Mouse (Mus musculus): ENCODE measurements around the gene Tnni3k. TPM values are rescaled to one million over a fixed set of nuclear protein-coding genes. Genes with fewer than 3 reads are reported as not detected.

The Tnni3k gene
- polyA plus RNA-seq, 1 experiment from 2014 or later = not detected

DNA sequence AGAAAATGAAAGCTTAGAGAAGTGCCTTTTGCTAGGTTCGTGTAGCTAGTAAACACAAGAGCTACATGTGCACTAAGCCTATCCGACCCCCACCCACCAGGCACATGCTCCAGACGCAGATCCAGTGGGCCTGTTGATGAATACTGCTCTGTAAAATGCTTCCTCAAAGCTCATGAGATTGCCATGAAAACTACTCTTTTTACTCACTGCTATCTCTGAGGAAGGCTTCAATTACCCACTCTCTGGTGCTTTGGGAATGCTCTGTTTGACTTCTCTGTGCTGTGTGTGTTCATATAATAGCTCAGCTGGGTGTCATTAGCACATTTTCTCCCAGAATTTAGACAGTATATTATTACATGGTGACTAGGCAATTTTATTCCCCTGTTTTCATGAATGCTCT, 297.1 kb downstream of the Tnni3k start:
- no peak for DNase-seq
- 66% methylated on average over 3 of the region's 3 CpGs for WGBS (ENCODE audit: insufficient replicate concordance)

GRCm38 (mm10) chr3:154755225-154755624, 300.0 kb downstream of the Tnni3k start:
- Histone ChIP-seq H3K4me2 (no peak overlapping the region), H3K4me1 (replicated peaks) (no peaks in the 10 kb centered on the region), H3K4me3 (replicated peaks) (no peak overlapping the region), H3K27me3 (no peaks in the 10 kb centered on the region), H3K27ac (no peak overlapping the region), H3K9ac (no peak overlapping the region), H3K9me3 (replicated peaks) (no peaks in the 10 kb centered on the region), H3K36me3 (no peaks in the 10 kb centered on the region)
- DNase-seq (no peak), ATAC-seq (ENCODE audit: low read depth) (no peak)
- 73% methylated on average over 3 of the region's 3 CpGs for whole genome bisulfite sequencing (ENCODE audit: insufficient replicate concordance)

More for the DNA sequence above, 297.1 kb downstream of the Tnni3k start:
- no peak overlapping the region for H3K4me2 ChIP-seq
- H3K36me3 ChIP-seq = no peaks in the 10 kb centered on the region
- no peaks in the 10 kb centered on the region for H3K9me3 ChIP-seq (replicated peaks)
- no peaks in the 10 kb centered on the region for H3K4me1 ChIP-seq (replicated peaks)
- H3K27me3 ChIP-seq = no peaks in the 10 kb centered on the region
- ATAC-seq (ENCODE audit: low read depth) = no peak
- H3K27ac ChIP-seq = no peak overlapping the region
- H3K4me3 ChIP-seq (replicated peaks) = no peak overlapping the region
- no peak overlapping the region for H3K9ac ChIP-seq

DNA sequence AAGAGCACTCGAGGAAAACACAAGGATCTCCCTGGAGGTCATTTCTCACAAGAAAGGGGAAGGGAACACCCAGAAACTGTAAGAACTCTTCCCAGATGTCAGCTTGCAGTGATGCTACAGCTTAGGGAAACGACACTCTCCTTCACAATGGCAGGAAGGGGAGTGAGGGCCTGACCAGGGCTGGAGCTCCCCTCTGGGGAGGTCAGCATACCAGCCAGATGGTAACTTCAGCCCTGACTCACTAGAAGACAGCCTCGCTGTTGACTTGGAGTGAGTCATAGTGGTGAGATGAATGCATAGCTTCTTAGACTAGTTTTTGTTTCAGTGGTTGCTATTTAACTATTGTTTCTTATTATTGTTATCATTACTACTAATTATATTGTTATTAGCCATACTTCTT, 300.7 kb downstream of the Tnni3k start:
- H3K27ac ChIP-seq = no peak overlapping the region
- ATAC-seq (ENCODE audit: low read depth) (no peak), DNase-seq (no peak)
- no peak overlapping the region for H3K4me3 ChIP-seq (replicated peaks)
- no peaks in the 10 kb centered on the region for H3K4me1 ChIP-seq (replicated peaks)
- 22% methylated on average over 3 of the region's 3 CpGs for WGBS (ENCODE audit: insufficient replicate concordance)
- H3K27me3 ChIP-seq = no peaks in the 10 kb centered on the region
- no peaks in the 10 kb centered on the region for H3K36me3 ChIP-seq
- no peaks in the 10 kb centered on the region for H3K9me3 ChIP-seq (replicated peaks)
- H3K4me2 ChIP-seq = no peak overlapping the region
- H3K9ac ChIP-seq = no peak overlapping the region

- no peaks in the 10 kb centered on the region for H3K36me3 ChIP-seq
- no peak for ATAC-seq (ENCODE audit: low read depth)
Measured at GRCm38 (mm10) chr3:154744317-154744716, 310.9 kb downstream of the Tnni3k start.

GRCm38 (mm10) chr3:154742927-154743326, 312.3 kb downstream of the Tnni3k start:
- Histone ChIP-seq H3K9ac (no peak overlapping the region), H3K4me1 (replicated peaks) (no peaks in the 10 kb centered on the region), H3K4me3 (replicated peaks) (no peak overlapping the region), H3K27ac (no peak overlapping the region), H3K36me3 (no peaks in the 10 kb centered on the region), H3K9me3 (replicated peaks) (no peaks in the 10 kb centered on the region), H3K27me3 (no peaks in the 10 kb centered on the region), H3K4me2 (no peak overlapping the region)
- DNase-seq (no peak), ATAC-seq (ENCODE audit: low read depth) (no peak)
- WGBS (ENCODE audit: insufficient replicate concordance) = 66% methylated on average over 5 of the region's 5 CpGs

More at GRCm38 (mm10) chr3:154744317-154744716, 310.9 kb downstream of the Tnni3k start:
- DNase-seq = no peak
- no peaks in the 10 kb centered on the region for H3K4me1 ChIP-seq (replicated peaks)
- no peak overlapping the region for H3K27ac ChIP-seq
- no peak overlapping the region for H3K9ac ChIP-seq
- no peaks in the 10 kb centered on the region for H3K27me3 ChIP-seq
- no peaks in the 10 kb centered on the region for H3K9me3 ChIP-seq (replicated peaks)
- H3K4me2 ChIP-seq = no peak overlapping the region
- H3K4me3 ChIP-seq (replicated peaks) = no peak overlapping the region
- 81% methylated on average over 2 of the region's 2 CpGs for WGBS (ENCODE audit: insufficient replicate concordance)

DNA sequence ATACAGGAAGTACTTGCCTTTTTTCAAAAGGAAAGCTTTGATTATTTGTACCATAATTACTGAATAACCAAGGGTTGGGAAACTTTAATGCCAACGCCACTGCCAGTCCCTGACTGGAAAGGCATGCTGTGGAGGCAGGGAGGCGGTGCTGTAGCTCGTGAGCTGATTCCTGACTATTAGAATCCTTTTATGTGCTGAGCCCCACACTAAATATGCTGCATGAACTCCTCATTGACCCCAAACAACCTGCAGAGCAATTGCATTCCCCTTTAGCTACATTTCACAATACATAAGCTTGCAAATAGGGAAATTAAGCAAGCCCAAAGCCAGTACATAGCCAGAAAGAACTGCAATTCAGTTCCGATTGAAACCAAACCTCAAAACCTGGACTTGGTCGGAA, 313.7 kb downstream of the Tnni3k start:
- H3K9me3 ChIP-seq (replicated peaks) = no peaks in the 10 kb centered on the region
- no peak overlapping the region for H3K4me2 ChIP-seq
- no peak overlapping the region for H3K27ac ChIP-seq
- 61% methylated on average over 5 of the region's 5 CpGs for WGBS (ENCODE audit: insufficient replicate concordance)
- H3K4me1 ChIP-seq (replicated peaks) = no peaks in the 10 kb centered on the region
- no peaks in the 10 kb centered on the region for H3K27me3 ChIP-seq
- H3K4me3 ChIP-seq (replicated peaks) = no peak overlapping the region
- no peak overlapping the region for H3K9ac ChIP-seq
- ATAC-seq (ENCODE audit: low read depth) = no peak
- no peak for DNase-seq
- no peaks in the 10 kb centered on the region for H3K36me3 ChIP-seq

Other genes starting within 250 kb of the Tnni3k start
- 5.8 and 8.5 TPM in 2 replicates for gene Fpgt, start 38.0 kb upstream of the Tnni3k start, polyA plus RNA-seq (2015; fragmentation: Nextera tagmentation; extraction: Ambion mirVana)
- 0.22 and 0.31 TPM in 2 replicates for gene Lrriq3, start 38.0 kb upstream of the Tnni3k start, polyA plus RNA-seq (2015; fragmentation: Nextera tagmentation; extraction: Ambion mirVana)